Mouse (Mus musculus): ENCODE data around the gene Peak1. TPM values are rescaled to one million over a fixed set of nuclear protein-coding genes. Genes with fewer than 3 reads are reported as not detected.

The Peak1 gene
- polyA plus RNA-seq, 1 experiment from 2014 or later: 5.1 TPM

DNA sequence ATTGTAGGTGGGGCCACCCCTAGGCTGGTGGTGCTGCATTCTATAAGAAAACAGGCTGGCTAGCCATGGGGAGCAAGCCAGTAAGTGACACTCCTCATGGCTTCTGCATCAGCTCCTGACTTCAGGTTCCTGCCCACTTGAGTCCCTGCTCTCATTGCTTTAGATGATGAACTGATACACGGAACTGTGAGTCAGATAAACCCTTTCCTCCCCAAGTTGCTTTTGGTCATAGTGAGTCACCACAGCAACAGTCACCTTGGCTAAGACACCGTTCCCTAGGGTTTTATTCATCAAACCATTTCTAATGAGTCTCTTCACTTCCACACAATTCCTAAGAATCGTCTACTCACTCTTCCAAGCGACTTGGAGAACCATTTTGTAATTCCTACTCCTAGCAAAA is 220.9 kb downstream of the Peak1 start:
- Histone ChIP-seq H3K27ac (no peak overlapping the region), H3K4me1 (replicated peaks) (peaks cover 28% of the 10 kb centered on the region), H3K9me3 (no peaks in the 10 kb centered on the region), H3K4me3 (no peak overlapping the region), H3K36me3 (no peaks in the 10 kb centered on the region), H3K27me3 (ENCODE audit: insufficient read depth, poor library complexity, severe bottlenecking) (0 out of 2 replicates have a peak, but pooled peaks cover 9% of the 10 kb centered on the region)
- 89% methylated on average over 4 of the region's 4 CpGs for WGBS
- DNase-seq (ENCODE audit: low spot score): no peak

DNA sequence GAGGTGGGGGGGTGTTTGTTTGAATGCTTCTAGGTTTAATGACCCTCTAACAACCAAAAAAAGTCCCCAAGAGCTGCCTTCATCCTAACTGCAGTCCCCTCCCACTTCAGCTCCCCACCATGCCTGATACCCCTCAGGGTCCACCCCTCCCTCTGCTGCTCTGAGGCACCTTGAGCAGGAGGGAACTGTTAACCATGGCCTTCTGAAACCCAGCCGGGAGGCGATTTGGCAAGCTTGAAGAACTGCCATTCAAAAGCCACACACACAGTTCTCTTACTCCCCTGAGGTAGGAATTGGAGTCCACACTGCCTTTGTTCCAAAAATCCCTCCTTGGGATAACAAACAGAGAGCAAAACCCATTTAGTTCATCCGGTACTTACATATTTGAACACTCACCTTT is 222.7 kb downstream of the Peak1 start:
- 0 out of 2 replicates have a peak, but pooled peaks cover 9% of the 10 kb centered on the region for H3K27me3 ChIP-seq (ENCODE audit: insufficient read depth, poor library complexity, severe bottlenecking)
- H3K27ac ChIP-seq: no peak overlapping the region
- peaks cover 27% of the 10 kb centered on the region for H3K4me1 ChIP-seq (replicated peaks)
- DNase-seq (ENCODE audit: low spot score): no peak
- no peaks in the 10 kb centered on the region for H3K9me3 ChIP-seq
- H3K36me3 ChIP-seq: no peaks in the 10 kb centered on the region
- no peak overlapping the region for H3K4me3 ChIP-seq
- WGBS: 48% methylated on average over 3 of the region's 3 CpGs

DNA sequence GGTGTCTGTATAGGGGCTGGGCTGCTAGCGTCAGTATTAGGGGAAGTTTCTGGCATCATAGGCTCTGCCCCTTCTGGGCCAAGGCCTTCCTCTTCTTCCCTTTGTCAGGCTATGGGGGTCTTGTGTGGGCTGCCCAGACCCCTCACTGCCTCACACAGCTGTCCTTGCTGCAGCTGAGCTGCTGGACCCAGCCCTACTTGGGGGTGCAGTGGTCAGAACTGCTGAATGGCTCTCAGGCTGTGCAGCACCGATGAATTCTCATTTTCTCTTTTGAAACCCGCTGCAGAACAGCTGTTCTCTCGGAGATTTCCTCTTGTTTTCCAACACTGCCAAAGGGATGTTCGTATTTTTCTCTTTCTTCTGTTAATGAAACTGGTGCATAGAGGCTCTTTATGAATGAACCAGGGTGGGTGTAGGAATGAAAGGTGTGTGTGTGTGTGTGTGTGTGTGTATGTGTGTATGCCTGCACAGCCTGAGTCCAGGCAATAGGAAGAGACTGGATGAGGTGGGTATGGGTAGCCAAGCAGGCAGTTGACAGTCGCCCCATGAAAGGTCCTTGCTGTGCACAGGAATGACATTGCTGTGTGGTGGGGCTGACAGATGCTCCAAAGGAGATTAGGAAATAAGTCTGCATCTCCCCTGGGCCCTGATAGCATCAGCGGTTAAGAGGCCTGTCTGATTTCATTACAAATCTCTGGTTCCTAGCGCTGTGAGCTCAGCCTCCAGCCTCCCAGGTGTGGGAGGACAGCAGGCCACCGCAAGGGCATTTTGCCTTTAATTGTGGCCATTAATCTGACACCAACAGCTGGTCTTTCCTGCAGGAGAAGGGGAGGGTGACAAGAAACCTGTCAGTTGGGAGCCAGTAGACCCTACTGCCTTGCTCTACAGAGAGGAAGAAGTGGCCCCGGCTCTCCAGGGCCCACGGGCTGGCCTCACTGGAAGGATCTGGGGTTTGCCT is 226.1 kb downstream of the Peak1 start:
- Histone ChIP-seq H3K9me3 (no peaks in the 10 kb centered on the region), H3K36me3 (no peaks in the 10 kb centered on the region), H3K27me3 (ENCODE audit: insufficient read depth, poor library complexity, severe bottlenecking) (peaks cover 6% of the 10 kb centered on the region; the same call in 1 of the 2 replicates), H3K27ac (peak overlapping the region; percentile 17; the same call in 1 of the 2 replicates), H3K4me1 (replicated peaks) (peaks cover 27% of the 10 kb centered on the region), H3K4me3 (no peak overlapping the region)
- WGBS: 73% methylated on average over 11 of the region's 11 CpGs
- DNase-seq (ENCODE audit: low spot score): no peak

DNA sequence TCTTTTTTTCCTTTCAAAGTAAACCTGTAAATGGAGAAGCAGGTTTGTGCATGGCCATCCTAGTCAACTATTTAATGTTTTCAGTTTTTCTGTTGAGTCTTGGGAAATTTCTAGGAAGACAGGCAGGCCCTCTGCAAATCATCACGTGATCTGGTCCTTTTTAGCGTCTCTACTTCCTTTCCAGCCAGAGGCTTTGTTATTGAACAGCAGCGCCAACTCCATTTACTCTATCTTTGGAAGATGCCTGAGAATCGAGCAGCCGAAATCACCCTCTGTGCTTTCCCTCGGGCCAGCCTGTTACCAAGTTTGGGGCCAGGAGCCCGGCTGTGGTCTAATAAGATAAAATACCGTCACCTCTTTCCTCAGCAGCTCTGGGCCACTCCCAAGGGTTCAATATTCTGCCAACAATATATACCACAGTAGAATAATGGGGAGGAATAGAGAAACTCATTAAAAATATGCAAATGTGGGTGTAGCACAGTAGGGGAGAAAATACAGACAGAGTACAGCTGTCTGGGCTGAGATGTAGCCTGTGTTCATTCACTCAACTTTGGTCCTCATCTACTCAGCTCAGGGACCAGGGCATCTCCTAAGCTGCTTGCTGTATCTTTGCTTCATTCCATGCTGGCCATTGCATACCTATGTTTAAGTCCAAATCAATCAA is 237.6 kb downstream of the Peak1 start:
- 50% methylated on average over 8 of the region's 8 CpGs for WGBS
- Histone ChIP-seq H3K9me3 (no peaks in the 10 kb centered on the region), H3K27ac (no peak overlapping the region), H3K4me1 (replicated peaks) (peaks cover 9% of the 10 kb centered on the region; the same call in 1 of the 2 replicates), H3K4me3 (no peak overlapping the region), H3K27me3 (ENCODE audit: insufficient read depth, poor library complexity, severe bottlenecking) (no peaks in the 10 kb centered on the region), H3K36me3 (no peaks in the 10 kb centered on the region)
- DNase-seq (ENCODE audit: low spot score): no peak

DNA sequence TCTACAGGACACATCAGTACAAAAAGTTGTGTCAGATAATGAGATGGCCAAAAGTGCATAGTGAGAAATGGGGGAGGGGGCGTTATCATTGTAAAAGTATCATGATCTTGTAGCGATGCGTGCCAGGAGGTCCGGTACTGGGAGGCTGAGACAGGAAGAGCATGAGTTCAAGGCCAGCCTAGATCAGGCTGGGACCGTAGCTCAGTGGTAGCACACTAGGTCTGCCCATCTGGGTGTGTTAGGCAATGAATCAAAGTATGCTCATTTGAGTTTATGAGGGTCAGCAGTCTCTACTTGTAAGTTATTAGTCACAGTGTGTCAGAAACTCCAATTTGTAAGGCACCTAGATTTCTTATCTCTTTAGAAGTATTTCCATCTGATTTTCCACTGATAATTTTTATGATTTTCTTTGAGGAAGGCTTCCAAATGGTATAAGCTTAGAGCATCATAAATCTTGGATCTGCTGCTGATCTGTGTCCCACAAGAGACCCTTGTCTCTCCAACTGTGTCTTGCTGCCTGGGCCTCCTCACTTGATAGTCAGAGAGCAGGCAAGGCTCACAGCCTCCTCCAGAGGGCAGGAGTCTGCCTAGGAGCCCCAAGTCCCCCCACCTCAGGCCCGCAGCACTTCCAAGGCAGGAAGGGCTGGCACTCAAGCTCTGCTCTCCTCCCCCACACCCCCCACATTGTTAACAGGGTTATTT is 238.3 kb downstream of the Peak1 start:
- peaks cover 9% of the 10 kb centered on the region; the same call in 1 of the 2 replicates for H3K4me1 ChIP-seq (replicated peaks)
- no peak overlapping the region for H3K4me3 ChIP-seq
- H3K27ac ChIP-seq: no peak overlapping the region
- 82% methylated on average over 6 of the region's 6 CpGs for WGBS
- H3K27me3 ChIP-seq (ENCODE audit: insufficient read depth, poor library complexity, severe bottlenecking): no peaks in the 10 kb centered on the region
- no peaks in the 10 kb centered on the region for H3K9me3 ChIP-seq
- DNase-seq (ENCODE audit: low spot score): no peak
- no peaks in the 10 kb centered on the region for H3K36me3 ChIP-seq

DNA sequence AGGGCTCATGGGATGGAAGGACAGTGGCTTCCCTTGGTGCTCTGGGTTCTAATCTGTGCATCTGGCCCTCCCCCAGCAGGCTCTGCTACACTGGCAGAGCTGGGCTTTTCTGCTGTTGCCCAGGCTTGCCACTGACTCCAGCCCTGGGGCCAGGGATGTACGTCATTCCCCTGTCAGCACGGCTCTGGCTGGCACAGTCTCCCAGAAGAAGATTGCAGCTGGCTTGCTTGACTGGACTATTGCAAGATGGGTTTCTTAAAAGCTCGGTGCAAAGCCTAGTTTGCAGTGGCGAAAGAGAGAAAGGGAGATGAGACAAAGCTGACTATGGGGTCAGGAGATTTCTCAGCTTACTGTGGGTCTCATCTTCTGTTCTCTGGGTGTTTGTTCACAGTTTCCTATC is 240.5 kb downstream of the Peak1 start:
- H3K27ac ChIP-seq: no peak overlapping the region
- H3K9me3 ChIP-seq: no peaks in the 10 kb centered on the region
- no peak for DNase-seq (ENCODE audit: low spot score)
- no peaks in the 10 kb centered on the region for H3K36me3 ChIP-seq
- WGBS: 79% methylated on average over 4 of the region's 4 CpGs
- H3K4me3 ChIP-seq: no peak overlapping the region
- H3K4me1 ChIP-seq (replicated peaks): peaks cover 9% of the 10 kb centered on the region; the same call in 1 of the 2 replicates
- no peaks in the 10 kb centered on the region for H3K27me3 ChIP-seq (ENCODE audit: insufficient read depth, poor library complexity, severe bottlenecking)

DNA sequence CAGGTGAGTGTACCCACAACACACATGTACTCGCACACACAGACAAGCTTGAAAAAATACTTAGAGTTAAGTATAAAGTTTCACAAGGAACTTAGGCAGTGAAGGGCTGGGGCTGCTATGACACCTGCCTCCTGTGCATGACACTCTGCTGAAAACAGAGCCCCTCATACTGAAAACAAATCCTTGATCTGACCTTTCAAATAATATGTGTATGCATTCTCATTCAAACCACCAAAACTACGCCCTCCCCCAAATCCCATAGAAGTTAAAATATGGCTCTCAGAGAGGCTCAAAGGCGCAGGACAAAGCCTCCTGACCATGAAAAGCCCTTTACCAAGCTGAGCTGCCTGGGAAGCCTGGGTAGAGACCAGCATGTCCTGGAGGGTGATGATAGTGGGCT is 242.6 kb downstream of the Peak1 start:
- no peak overlapping the region for H3K4me3 ChIP-seq
- 84% methylated on average over 3 of the region's 3 CpGs for WGBS
- no peaks in the 10 kb centered on the region for H3K36me3 ChIP-seq
- H3K27ac ChIP-seq: no peak overlapping the region
- no peaks in the 10 kb centered on the region for H3K9me3 ChIP-seq
- H3K4me1 ChIP-seq (replicated peaks): peaks cover 3% of the 10 kb centered on the region; the same call in 1 of the 2 replicates
- no peaks in the 10 kb centered on the region for H3K27me3 ChIP-seq (ENCODE audit: insufficient read depth, poor library complexity, severe bottlenecking)
- no peak for DNase-seq (ENCODE audit: low spot score)

DNA sequence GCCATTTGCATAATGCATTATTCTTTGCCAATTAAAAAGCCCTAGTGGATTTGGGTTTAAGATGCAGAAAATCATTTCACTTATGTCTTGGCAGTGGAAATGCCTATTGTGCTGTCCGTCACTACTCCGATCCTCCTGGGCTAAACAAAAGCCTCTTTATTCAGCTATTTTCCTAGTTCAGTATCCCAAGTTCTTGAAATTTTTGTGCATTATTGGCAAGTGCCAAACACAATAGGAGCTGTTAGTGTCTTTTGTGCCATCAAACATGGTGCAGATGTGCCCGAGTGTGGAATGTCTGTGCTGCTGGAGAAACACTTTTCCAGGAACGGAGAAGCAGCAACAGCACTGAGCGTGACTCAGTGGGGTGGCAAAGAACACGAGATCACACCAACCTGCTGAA is 250.2 kb downstream of the Peak1 start:
- peak overlapping the region; percentile 16; the same call in 1 of the 2 replicates for H3K4me3 ChIP-seq
- H3K4me1 ChIP-seq (replicated peaks): peaks cover 38% of the 10 kb centered on the region
- H3K27me3 ChIP-seq (ENCODE audit: insufficient read depth, poor library complexity, severe bottlenecking): 0 out of 2 replicates have a peak, but pooled peaks cover 3% of the 10 kb centered on the region
- H3K9me3 ChIP-seq: no peaks in the 10 kb centered on the region
- no peaks in the 10 kb centered on the region for H3K36me3 ChIP-seq
- WGBS: 15% methylated on average over 6 of the region's 6 CpGs
- peak; percentile 7 for DNase-seq (ENCODE audit: low spot score)
- no peak overlapping the region for H3K27ac ChIP-seq

DNA sequence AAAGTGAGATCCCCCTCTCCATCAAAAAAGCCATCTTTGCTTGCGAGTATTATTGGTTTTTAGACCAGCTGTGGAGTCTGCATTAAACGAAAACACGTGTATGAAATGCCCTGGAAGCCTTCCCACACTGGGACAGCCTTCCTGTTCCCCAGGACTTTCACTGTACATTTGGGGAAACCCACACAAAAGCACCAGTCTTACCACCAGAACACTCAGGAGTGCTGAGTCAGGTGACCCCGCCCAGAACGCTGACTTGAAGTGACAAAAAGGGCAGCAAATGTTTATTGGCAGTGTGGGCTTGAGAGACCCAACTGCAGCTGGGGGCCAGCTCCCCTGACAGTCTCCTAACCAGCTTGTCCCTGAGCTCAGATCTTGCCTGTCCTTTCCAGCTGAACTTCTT is 251.7 kb downstream of the Peak1 start:
- 67% methylated on average over 5 of the region's 5 CpGs for WGBS
- Histone ChIP-seq H3K27ac (no peak overlapping the region), H3K27me3 (ENCODE audit: insufficient read depth, poor library complexity, severe bottlenecking) (0 out of 2 replicates have a peak, but pooled peaks cover 3% of the 10 kb centered on the region), H3K4me3 (no peak overlapping the region), H3K9me3 (no peaks in the 10 kb centered on the region), H3K4me1 (replicated peaks) (peaks cover 48% of the 10 kb centered on the region), H3K36me3 (no peaks in the 10 kb centered on the region)
- DNase-seq (ENCODE audit: low spot score): no peak

DNA sequence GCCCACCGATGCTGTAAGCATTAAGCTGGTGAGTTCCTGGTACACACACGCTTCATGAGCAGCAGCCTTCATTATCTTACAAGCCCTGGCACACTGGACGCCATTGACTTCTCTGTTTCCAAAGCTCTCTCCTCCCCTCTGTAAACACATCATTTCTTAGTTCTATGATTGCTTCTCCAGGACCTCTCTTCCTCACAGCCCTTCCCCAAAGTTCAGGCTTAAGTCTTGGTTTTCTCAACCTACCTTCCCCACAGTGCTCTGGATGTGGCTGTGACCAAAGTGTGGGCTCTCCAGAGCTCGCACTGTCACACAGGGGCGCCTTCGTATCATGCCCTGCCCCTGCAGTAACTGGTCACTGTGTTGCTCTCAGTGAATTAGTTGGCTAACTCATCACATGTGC is 252.5 kb downstream of the Peak1 start, which contains the start of gene Tspan3:
Tspan3 (minus strand) TSS at position 101 of the 400 bp plus-strand sequence.
- H3K27ac ChIP-seq: no peak within 1 kb of the TSS
- DNase-seq (ENCODE audit: low spot score): no peak
- no peaks in the 10 kb centered on the region for H3K36me3 ChIP-seq
- WGBS: 95% methylated on average over 6 of the region's 6 CpGs
- H3K4me1 ChIP-seq (replicated peaks): peaks cover 55% of the 10 kb centered on the region
- 0 out of 2 replicates have a peak, but pooled peaks cover 3% of the 10 kb centered on the region for H3K27me3 ChIP-seq (ENCODE audit: insufficient read depth, poor library complexity, severe bottlenecking)
- H3K4me3 ChIP-seq: no peak within 1 kb of the TSS
- H3K9me3 ChIP-seq: no peaks in the 10 kb centered on the region

DNA sequence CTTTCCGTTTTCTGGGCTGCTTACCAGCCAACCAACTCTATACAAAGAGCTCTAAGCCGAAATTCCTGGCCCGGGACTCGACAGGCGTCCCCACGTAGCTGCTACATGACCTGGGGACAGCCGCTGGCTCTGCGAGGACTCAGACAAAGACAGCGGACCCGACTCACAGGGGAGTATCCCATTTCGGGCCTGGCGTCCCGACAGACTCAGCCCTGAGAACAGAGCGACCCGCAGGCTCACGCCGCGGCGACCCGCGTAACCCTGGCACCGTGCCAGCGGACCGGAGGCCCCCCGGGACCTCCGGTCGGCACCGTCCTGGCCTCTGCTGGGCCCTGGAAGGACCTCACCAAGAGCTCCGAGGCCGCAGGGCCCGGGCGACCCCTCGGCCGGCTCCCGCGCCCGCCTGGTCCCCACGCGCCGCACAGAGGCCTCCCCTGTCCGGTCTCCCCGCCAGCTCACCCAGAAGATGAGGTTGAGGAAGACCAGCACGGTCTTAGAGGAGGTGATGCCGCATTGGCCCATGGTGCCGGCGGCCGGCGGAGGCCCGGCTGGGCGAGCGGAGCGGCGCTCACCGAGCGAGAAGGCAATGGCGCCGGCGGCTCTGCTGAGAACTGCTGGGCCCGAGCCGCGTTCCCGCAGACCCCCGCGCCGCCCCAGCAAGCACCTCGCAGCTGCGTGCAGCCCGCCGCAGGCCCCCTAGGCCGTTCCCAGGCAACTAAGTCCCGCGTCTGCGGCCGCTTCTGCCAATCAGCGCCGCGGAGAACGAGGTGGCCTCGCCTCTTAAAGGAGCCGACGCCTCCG is 257.3 kb downstream of the Peak1 start:
- Histone ChIP-seq H3K27ac (peak overlapping the region; percentile 99), H3K9me3 (no peaks in the 10 kb centered on the region), H3K4me3 (peak overlapping the region; percentile 99), H3K4me1 (replicated peaks) (peaks cover 45% of the 10 kb centered on the region), H3K27me3 (ENCODE audit: insufficient read depth, poor library complexity, severe bottlenecking) (0 out of 2 replicates have a peak, but pooled peaks cover 3% of the 10 kb centered on the region), H3K36me3 (no peaks in the 10 kb centered on the region)
- peak; percentile 94 for DNase-seq (ENCODE audit: low spot score)
- WGBS: under 1% methylated on average over 82 of the region's 82 CpGs

DNA sequence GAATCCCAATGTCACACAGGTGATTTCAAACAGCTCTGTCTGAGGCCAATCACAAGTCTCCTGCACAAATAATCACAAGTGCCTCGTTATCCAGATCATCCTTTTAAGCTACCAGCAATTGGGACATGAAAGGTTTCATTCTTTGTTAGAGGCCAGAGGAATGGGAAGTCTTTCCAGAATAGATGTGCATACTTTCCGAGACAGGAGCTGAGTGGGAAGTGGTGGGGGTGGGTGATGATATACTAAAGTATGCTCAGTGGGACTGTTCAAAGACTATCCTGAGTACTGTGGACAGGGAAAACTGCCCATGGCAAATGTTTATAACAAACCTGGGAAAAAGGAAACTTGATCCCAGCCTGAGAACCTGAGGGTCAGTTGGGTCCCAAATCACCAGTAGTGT is 258.4 kb downstream of the Peak1 start:
- Histone ChIP-seq H3K4me1 (replicated peaks) (peaks cover 43% of the 10 kb centered on the region), H3K36me3 (no peaks in the 10 kb centered on the region), H3K27ac (peak overlapping the region; percentile 99), H3K4me3 (peak overlapping the region; percentile 99), H3K9me3 (no peaks in the 10 kb centered on the region), H3K27me3 (ENCODE audit: insufficient read depth, poor library complexity, severe bottlenecking) (0 out of 2 replicates have a peak, but pooled peaks cover 3% of the 10 kb centered on the region)
- WGBS: 21% methylated on average over 2 of the region's 2 CpGs
- DNase-seq (ENCODE audit: low spot score): no peak
